Mouse (Mus musculus): ENCODE measurements around the gene Hmgb1. TPM values are rescaled to one million over a fixed set of nuclear protein-coding genes. Genes with fewer than 3 reads are reported as not detected.

Gene Hmgb1
- polyA plus RNA-seq, 1 experiment from 2014 or later = 1,753 TPM

GRCm38 (mm10) chr5:149208776-149209175, 24.5 kb upstream of the Hmgb1 start:
- Histone ChIP-seq H3K27ac (replicated peaks) (no peak overlapping the region), H3K36me3 (replicated peaks) (peaks cover 96% of the 10 kb centered on the region)
- WGBS = 91% methylated on average over 7 of the region's 7 CpGs

GRCm38 (mm10) chr5:149207661-149208060, 23.4 kb upstream of the Hmgb1 start:
- no peak overlapping the region for H3K27ac ChIP-seq (replicated peaks)
- H3K4me3 ChIP-seq = no peak overlapping the region
- WGBS = 89% methylated on average over 6 of the region's 6 CpGs
- H3K9me3 ChIP-seq = no peaks in the 10 kb centered on the region
- DNase-seq (ENCODE audit: low spot score) = no peak
- H3K27me3 ChIP-seq (replicated peaks; ENCODE audit: low read depth, poor library complexity, severe bottlenecking) = no peaks in the 10 kb centered on the region
- peaks cover 13% of the 10 kb centered on the region for H3K4me1 ChIP-seq
- H3K36me3 ChIP-seq (replicated peaks) = peaks cover 96% of the 10 kb centered on the region

More at GRCm38 (mm10) chr5:149208776-149209175, 24.5 kb upstream of the Hmgb1 start:
- Histone ChIP-seq H3K4me3 (no peak overlapping the region), H3K4me1 (peaks cover 6% of the 10 kb centered on the region; the same call in 1 of the 2 replicates), H3K9me3 (no peaks in the 10 kb centered on the region), H3K27me3 (replicated peaks; ENCODE audit: low read depth, poor library complexity, severe bottlenecking) (no peaks in the 10 kb centered on the region)
- DNase-seq (ENCODE audit: low spot score) = no peak

GRCm38 (mm10) chr5:149206286-149206685, 22.0 kb upstream of the Hmgb1 start:
- H3K4me1 ChIP-seq = peaks cover 16% of the 10 kb centered on the region
- H3K27ac ChIP-seq (replicated peaks) = no peak overlapping the region
- no peak for DNase-seq (ENCODE audit: low spot score)
- 90% methylated on average over 5 of the region's 5 CpGs for WGBS
- H3K4me3 ChIP-seq = no peak overlapping the region
- H3K36me3 ChIP-seq (replicated peaks) = peaks cover 96% of the 10 kb centered on the region
- H3K27me3 ChIP-seq (replicated peaks; ENCODE audit: low read depth, poor library complexity, severe bottlenecking) = no peaks in the 10 kb centered on the region
- no peaks in the 10 kb centered on the region for H3K9me3 ChIP-seq

GRCm38 (mm10) chr5:149205265-149205664, 21.0 kb upstream of the Hmgb1 start:
- Histone ChIP-seq H3K27me3 (replicated peaks; ENCODE audit: low read depth, poor library complexity, severe bottlenecking) (no peaks in the 10 kb centered on the region), H3K4me3 (no peak overlapping the region), H3K36me3 (replicated peaks) (peaks cover 94% of the 10 kb centered on the region), H3K27ac (replicated peaks) (no peak overlapping the region), H3K4me1 (peaks cover 16% of the 10 kb centered on the region), H3K9me3 (no peaks in the 10 kb centered on the region)
- DNase-seq (ENCODE audit: low spot score) = no peak
- WGBS = 89% methylated on average over 8 of the region's 8 CpGs

GRCm38 (mm10) chr5:149204822-149205221, 20.5 kb upstream of the Hmgb1 start:
- no peak overlapping the region for H3K27ac ChIP-seq (replicated peaks)
- 91% methylated on average over 7 of the region's 7 CpGs for WGBS
- DNase-seq (ENCODE audit: low spot score) = no peak
- peaks cover 16% of the 10 kb centered on the region for H3K4me1 ChIP-seq
- no peak overlapping the region for H3K4me3 ChIP-seq
- H3K9me3 ChIP-seq = no peaks in the 10 kb centered on the region
- no peaks in the 10 kb centered on the region for H3K27me3 ChIP-seq (replicated peaks; ENCODE audit: low read depth, poor library complexity, severe bottlenecking)
- H3K36me3 ChIP-seq (replicated peaks) = peaks cover 92% of the 10 kb centered on the region

GRCm38 (mm10) chr5:149203796-149204375, 19.6 kb upstream of the Hmgb1 start:
- no peaks in the 10 kb centered on the region for H3K27me3 ChIP-seq (replicated peaks; ENCODE audit: low read depth, poor library complexity, severe bottlenecking)
- H3K9me3 ChIP-seq = no peaks in the 10 kb centered on the region
- peaks cover 13% of the 10 kb centered on the region for H3K4me1 ChIP-seq
- H3K36me3 ChIP-seq (replicated peaks) = peaks cover 92% of the 10 kb centered on the region
- DNase-seq (ENCODE audit: low spot score) = no peak
- WGBS = 88% methylated on average over 4 of the region's 4 CpGs
- H3K4me3 ChIP-seq = no peak overlapping the region
- H3K27ac ChIP-seq (replicated peaks) = no peak overlapping the region

- WGBS = 78% methylated on average over 5 of the region's 5 CpGs
- Histone ChIP-seq H3K27me3 (replicated peaks; ENCODE audit: low read depth, poor library complexity, severe bottlenecking) (no peaks in the 10 kb centered on the region), H3K9me3 (no peaks in the 10 kb centered on the region), H3K4me3 (no peak overlapping the region), H3K4me1 (peaks cover 13% of the 10 kb centered on the region), H3K36me3 (replicated peaks) (peaks cover 90% of the 10 kb centered on the region), H3K27ac (replicated peaks) (no peak overlapping the region)
- DNase-seq (ENCODE audit: low spot score) = no peak
These were observed 18.7 kb upstream of the Hmgb1 start for GRCm38 (mm10) chr5:149202941-149203340.

GRCm38 (mm10) chr5:149198782-149199181, 14.5 kb upstream of the Hmgb1 start:
- DNase-seq (ENCODE audit: low spot score) = no peak
- WGBS = 95% methylated on average over 1 of the region's 1 CpGs
- Histone ChIP-seq H3K4me3 (no peak overlapping the region), H3K27me3 (replicated peaks; ENCODE audit: low read depth, poor library complexity, severe bottlenecking) (no peaks in the 10 kb centered on the region), H3K27ac (replicated peaks) (no peak overlapping the region), H3K9me3 (no peaks in the 10 kb centered on the region), H3K36me3 (replicated peaks) (peaks cover 94% of the 10 kb centered on the region), H3K4me1 (peaks cover 31% of the 10 kb centered on the region)

GRCm38 (mm10) chr5:149196611-149197010, 12.3 kb upstream of the Hmgb1 start:
- Histone ChIP-seq H3K27ac (replicated peaks) (0 out of 2 replicates have a peak overlapping the region, but pooled peaks have one; percentile 44), H3K9me3 (no peaks in the 10 kb centered on the region), H3K36me3 (replicated peaks) (peaks cover 94% of the 10 kb centered on the region), H3K27me3 (replicated peaks; ENCODE audit: low read depth, poor library complexity, severe bottlenecking) (no peaks in the 10 kb centered on the region), H3K4me1 (peaks cover 21% of the 10 kb centered on the region), H3K4me3 (no peak overlapping the region)
- 4% methylated on average over 1 of the region's 1 CpGs for WGBS
- no peak for DNase-seq (ENCODE audit: low spot score)

GRCm38 (mm10) chr5:149190160-149190559, 5.9 kb upstream of the Hmgb1 start:
- H3K9me3 ChIP-seq = no peaks in the 10 kb centered on the region
- 87% methylated on average over 1 of the region's 1 CpGs for WGBS
- H3K27ac ChIP-seq (replicated peaks) = no peak overlapping the region
- no peaks in the 10 kb centered on the region for H3K27me3 ChIP-seq (replicated peaks; ENCODE audit: low read depth, poor library complexity, severe bottlenecking)
- no peak overlapping the region for H3K4me3 ChIP-seq
- H3K36me3 ChIP-seq (replicated peaks) = peaks cover 87% of the 10 kb centered on the region
- no peak for DNase-seq (ENCODE audit: low spot score)
- H3K4me1 ChIP-seq = peaks cover 17% of the 10 kb centered on the region

- peaks cover 44% of the 10 kb centered on the region for H3K36me3 ChIP-seq (replicated peaks)
- peaks cover 26% of the 10 kb centered on the region for H3K4me1 ChIP-seq
- no peaks in the 10 kb centered on the region for H3K27me3 ChIP-seq (replicated peaks; ENCODE audit: low read depth, poor library complexity, severe bottlenecking)
- H3K27ac ChIP-seq (replicated peaks) = no peak overlapping the region
- no peaks in the 10 kb centered on the region for H3K9me3 ChIP-seq
- peak overlapping the region; percentile 73 for H3K4me3 ChIP-seq
- DNase-seq (ENCODE audit: low spot score) = no peak
- 81% methylated on average over 3 of the region's 3 CpGs for WGBS
These were observed 1.5 kb upstream of the Hmgb1 start for GRCm38 (mm10) chr5:149185806-149186205.

- WGBS = under 1% methylated on average over 20 of the region's 20 CpGs
- H3K4me1 ChIP-seq = peaks cover 26% of the 10 kb centered on the region
- H3K27me3 ChIP-seq (replicated peaks; ENCODE audit: low read depth, poor library complexity, severe bottlenecking) = no peaks in the 10 kb centered on the region
- H3K36me3 ChIP-seq (replicated peaks) = peaks cover 34% of the 10 kb centered on the region
- H3K4me3 ChIP-seq = peak overlapping the region; percentile 73
- no peaks in the 10 kb centered on the region for H3K9me3 ChIP-seq
- peak overlapping the region; percentile 97 for H3K27ac ChIP-seq (replicated peaks)
- DNase-seq (ENCODE audit: low spot score) = no peak
These were observed 526 bp upstream of the Hmgb1 start for GRCm38 (mm10) chr5:149184844-149185186.

- Histone ChIP-seq H3K27ac (replicated peaks) (peak overlapping the region; percentile 97), H3K9me3 (no peaks in the 10 kb centered on the region), H3K36me3 (replicated peaks) (peaks cover 23% of the 10 kb centered on the region), H3K27me3 (replicated peaks; ENCODE audit: low read depth, poor library complexity, severe bottlenecking) (no peaks in the 10 kb centered on the region), H3K4me3 (peak overlapping the region; percentile 73), H3K4me1 (peaks cover 26% of the 10 kb centered on the region)
- no peak for DNase-seq (ENCODE audit: low spot score)
- under 1% methylated on average over 13 of the region's 13 CpGs for WGBS
These were observed 577 bp downstream of the Hmgb1 start for GRCm38 (mm10) chr5:149183721-149184103.

Data from embryonic facial prominence, embryonic 10.5 days (tissue).